Mouse (Mus musculus) G1E (cell line): ENCODE results near the gene Hmg20b.

Experiments used
- CTCF ChIP-seq: IDR thresholded peaks from 2 replicates; pipeline ENCODE4 v1.5.1; 2012; ENCODE audit warnings: low read depth, low read length, inconsistent platforms, mixed read lengths
- GATA1 ChIP-seq: IDR thresholded peaks from 2 replicates; pipeline ENCODE4 v1.6.1; 2012; ENCODE audit warnings: borderline replicate concordance, low read length, inconsistent platforms, mixed read lengths
- GATA2 ChIP-seq: IDR thresholded peaks from 2 replicates; pipeline ENCODE4 v1.6.1; 2012; ENCODE audit warnings: low read depth, low read length, inconsistent platforms, borderline replicate concordance
- POLR2AphosphoS5 ChIP-seq: IDR thresholded peaks from 2 replicates; pipeline ENCODE4 v1.6.1; 2012; ENCODE audit warnings: low read depth, low read length, inconsistent platforms; ENCODE audit not compliant: insufficient replicate concordance
- TAL1 ChIP-seq: conservative IDR thresholded peaks from 2 replicates; pipeline ENCODE4 v1.6.1; 2012; ENCODE audit warnings: low read depth, low read length, inconsistent platforms, mixed read lengths

DNA sequence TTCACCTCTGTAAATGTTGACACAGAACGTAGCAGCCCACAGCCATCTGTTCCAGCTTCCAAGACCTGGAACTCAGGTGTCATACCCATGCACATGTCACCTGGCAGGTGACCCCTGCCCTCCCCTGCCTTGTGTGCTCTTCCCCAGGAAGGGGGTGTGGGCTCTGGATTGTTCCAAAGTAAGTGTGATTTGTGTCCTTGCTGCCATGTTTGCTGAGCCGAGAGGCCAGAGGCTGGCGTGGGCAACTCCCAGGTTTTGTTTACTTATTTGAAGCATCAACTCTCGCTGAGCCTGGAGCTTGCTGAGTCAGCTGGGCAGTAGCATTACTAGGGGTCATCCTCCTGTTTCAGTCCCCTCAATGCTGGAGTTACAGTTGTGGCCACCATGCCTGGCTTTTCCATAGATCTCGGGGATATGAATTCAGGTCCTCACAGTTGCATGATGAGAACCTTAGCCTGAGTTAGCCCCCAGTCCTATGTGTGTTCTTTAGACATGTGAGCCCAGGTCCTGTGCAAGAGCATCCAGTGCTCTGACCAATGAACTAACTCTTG is 38.3 kb upstream of the Hmg20b start, which contains the start of gene Gm48552:
- TF ChIP-seq CTCF, result no peak
- TF ChIP-seq GATA1, result no peak
- no peak for TF ChIP-seq POLR2AphosphoS5
- TF ChIP-seq TAL1, result no peak
- no peak for TF ChIP-seq GATA2
